ENCODE assay signal across 11 mouse cellular contexts in the genomic region with DNA sequence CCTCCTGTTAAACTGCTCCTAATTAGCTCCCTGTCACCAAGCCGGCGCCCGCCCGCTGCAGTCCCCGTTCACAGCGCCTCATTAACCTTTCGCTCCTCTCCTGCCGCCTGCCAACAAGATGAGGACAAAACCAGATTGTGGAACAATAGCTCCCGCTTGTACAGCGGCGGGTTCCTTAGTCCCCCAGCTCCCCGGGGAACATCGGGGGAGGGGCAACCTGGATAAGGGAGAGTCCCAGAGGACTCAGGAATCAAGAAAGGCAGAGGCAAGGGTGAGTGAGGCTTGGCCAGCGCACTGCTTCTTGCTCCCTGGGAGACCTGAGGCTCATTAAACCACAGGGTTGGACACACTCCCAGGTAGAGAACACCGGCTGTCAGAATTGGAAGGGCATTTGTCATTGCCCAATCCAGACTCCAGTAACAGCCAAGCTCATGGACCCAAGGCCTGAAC. TPM values are rescaled to one million over a fixed set of nuclear protein-coding genes. Genes with fewer than 3 reads are reported as not detected.
DNase-seq lines count a peak whose midpoint lies in the region; ATAC-seq lines count a peak whose summit lies in the region.
"Had no signal": no experiment of that assay in that cellular context is flagged by ENCODE, and none has a peak within 500 bp of the region (broad histone marks: within the 10 kb centered on the region; RNA-seq: fewer than 3 reads in every experiment).

No protein-coding gene starts in this region.

- H3K4me1 ChIP-seq in hindbrain, embryonic 11.5 days (replicated peaks; ENCODE audit: control insufficient read depth, insufficient read depth, low read length), result no peaks in the 10 kb centered on the region; the same call in 1 of the 2 replicates
- H3K4me1 ChIP-seq in hindbrain, embryonic 16.5 days (ENCODE audit: control insufficient read depth, insufficient read depth, low read depth, low read length), result no peaks in the 10 kb centered on the region
- H3K4me1 ChIP-seq in heart, embryonic 12.5 days (replicated peaks), result no peaks in the 10 kb centered on the region
- H3K4me1 ChIP-seq: liver, embryonic 13.5 days had no signal

- no peak overlapping the region for H3K4me2 ChIP-seq in hindbrain, embryonic 11.5 days (replicated peaks; ENCODE audit: low read depth, low read length)
- no peak overlapping the region for H3K4me2 ChIP-seq in hindbrain, embryonic 16.5 days (ENCODE audit: low read length)
- no peak overlapping the region for H3K4me2 ChIP-seq in heart, embryonic 12.5 days
- H3K4me2 ChIP-seq: liver, embryonic 13.5 days had no signal

- 0 out of 2 replicates have a peak, but pooled peaks cover 2% of the 10 kb centered on the region for H3K27me3 ChIP-seq in hindbrain, embryonic 11.5 days (ENCODE audit: control insufficient read depth, insufficient read depth, low read length)
- no peaks in the 10 kb centered on the region for H3K27me3 ChIP-seq in hindbrain, embryonic 16.5 days (replicated peaks; ENCODE audit: control insufficient read depth, insufficient read depth, low read length)
- H3K27me3 ChIP-seq in heart, embryonic 12.5 days (replicated peaks), result peaks cover 6% of the 10 kb centered on the region; the same call in 1 of the 2 replicates
- H3K27me3 ChIP-seq: liver, embryonic 13.5 days had no signal

- H3K36me3 ChIP-seq in hindbrain, embryonic 11.5 days (ENCODE audit: control insufficient read depth, insufficient read depth, low read length), result no peaks in the 10 kb centered on the region
- H3K36me3 ChIP-seq in hindbrain, embryonic 16.5 days (ENCODE audit: control insufficient read depth, insufficient read depth, low read length), result no peaks in the 10 kb centered on the region
- no peaks in the 10 kb centered on the region for H3K36me3 ChIP-seq in heart, embryonic 12.5 days
- H3K36me3 ChIP-seq: liver, embryonic 13.5 days had no signal

- no peak overlapping the region for H3K4me3 ChIP-seq in hindbrain, embryonic 11.5 days (ENCODE audit: low read depth, low read length)
- H3K4me3 ChIP-seq in hindbrain, embryonic 16.5 days (ENCODE audit: low read length), result no peak overlapping the region
- no peak overlapping the region for H3K4me3 ChIP-seq in heart, embryonic 12.5 days
- H3K4me3 ChIP-seq: liver, embryonic 13.5 days had no signal

- no peak overlapping the region for H3K27ac ChIP-seq in hindbrain, embryonic 11.5 days (ENCODE audit: low read depth, low read length)
- no peak overlapping the region for H3K27ac ChIP-seq in hindbrain, embryonic 16.5 days (ENCODE audit: low read depth, low read length)
- no peak overlapping the region for H3K27ac ChIP-seq in heart, embryonic 12.5 days (ENCODE audit: poor library complexity, severe bottlenecking)
- H3K27ac ChIP-seq: liver, embryonic 13.5 days had no signal

- WGBS in hindbrain, embryonic 11.5 days, result 22% methylated on average over 15 of the region's 15 CpGs
- WGBS in hindbrain, embryonic 16.5 days, result 23% methylated on average over 15 of the region's 15 CpGs
- 57% methylated on average over 15 of the region's 15 CpGs for WGBS in heart, embryonic 12.5 days

- H3K9ac ChIP-seq in hindbrain, embryonic 11.5 days (ENCODE audit: low read depth, low read length), result no peak overlapping the region
- no peak overlapping the region for H3K9ac ChIP-seq in hindbrain, embryonic 16.5 days (ENCODE audit: low read depth, low read length)
- no peak overlapping the region for H3K9ac ChIP-seq in heart, embryonic 12.5 days
- H3K9ac ChIP-seq: liver, embryonic 13.5 days had no signal

- H3K9me3 ChIP-seq in hindbrain, embryonic 11.5 days (ENCODE audit: control insufficient read depth, low read length), result no peaks in the 10 kb centered on the region
- no peaks in the 10 kb centered on the region for H3K9me3 ChIP-seq in hindbrain, embryonic 16.5 days (ENCODE audit: control insufficient read depth, low read length)
- no peaks in the 10 kb centered on the region for H3K9me3 ChIP-seq in heart, embryonic 12.5 days (replicated peaks)
- H3K9me3 ChIP-seq: liver, embryonic 13.5 days had no signal

- ATAC-seq in hindbrain, embryonic 11.5 days (ENCODE audit: low FRiP score), result 0 out of 2 replicates have a peak, but pooled peaks have one; percentile 10
- ATAC-seq in hindbrain, embryonic 16.5 days, result no peak
- no peak for ATAC-seq in heart, embryonic 12.5 days (ENCODE audit: insufficient number of reproducible peaks, low FRiP score)
- ATAC-seq in erythroid progenitor cell, adult 5-6 weeks (replicated peaks; ENCODE audit: low FRiP score, poor library complexity, severe bottlenecking), result no peak

- DNase-seq in hindbrain, embryonic 11.5 days (ENCODE audit: low spot score), result peak; percentile 41
- DNase-seq in adipocyte (ENCODE audit: low spot score), result peak; percentile 24
- DNase-seq in cerebellum, postnatal 36 days, result peak; percentile 44 to 57
- peak; percentile 29 to 51 for DNase-seq in kidney, postnatal 4 days
- DNase-seq in spleen, postnatal 10 days (ENCODE audit: low spot score in 2 of 2), result no peak
- DNase-seq: liver, embryonic 13.5 days had no signal

RNA-seq across cellular contexts. Expression of a gene that starts 37.2 kb away (rescaled TPM):
- 0.13 TPM in 1 of 2 replicates, not detected in the other for polyA plus RNA-seq in hindbrain, embryonic 11.5 days (2014; fragmentation: Nextera tagmentation; extraction: Ambion mirVana)
- 1.1 TPM in 1 of 2 replicates, not detected in the other for polyA plus RNA-seq in hindbrain, embryonic 16.5 days (2015; fragmentation: Nextera tagmentation; extraction: Ambion mirVana)
- not detected in 2 replicates for polyA plus RNA-seq in heart, embryonic 12.5 days (2016; fragmentation: Nextera tagmentation; extraction: Ambion mirVana)
- not detected in 2 replicates for total RNA-seq in erythroid progenitor cell, adult 5-6 weeks (2015; ENCODE audit: low replicate concordance)
- not detected in 2 replicates for total RNA-seq in erythroid progenitor cell, adult 5-6 weeks (2017; ENCODE audit: low replicate concordance)
- total RNA-seq: megakaryocyte, adult 5-6 weeks had no signal
- polyA plus RNA-seq: heart, postnatal 0 days; liver, embryonic 13.5 days had no signal

Comparison
In these comparisons a context has a peak if more than half of its experiments do, and no peak if none do; other contexts are left out.
1. DNase-seq: peak in hindbrain, embryonic 11.5 days (single experiment), adipocyte (single experiment), cerebellum, postnatal 36 days (2 of 2) and kidney, postnatal 4 days (2 of 2); none in spleen, postnatal 10 days (0 of 2).